Mouse (Mus musculus): ENCODE measurements at regions not wholly inside any gene's neighbourhood (a gene's known extent, or its start where the extent isn't known, plus 50 kb on each side); places are given as distances from the start of the nearest gene placed in this dataset.

GRCm38 (mm10) chr5:125979801-125980200 is 448.2 kb downstream of the Tmem132b start:
- TF ChIP-seq EP300 (IDR thresholded peaks at IDR 0.05; ENCODE audit: low read depth in 1 of 2, low read length in 2 of 2) (no peak), BHLHE40 (IDR thresholded peaks at IDR 0.05; ENCODE audit: borderline replicate concordance, low read depth, low read length) (no peak), CTCF (IDR thresholded peaks at IDR 0.05 in 2 of 3, conservative IDR thresholded peaks at IDR 0.05 in 1 of 3; ENCODE audit: control insufficient read depth in 1 of 3, insufficient read depth in 1 of 3, low read depth in 2 of 3, low read length in 3 of 3, poor library complexity in 1 of 3, severe bottlenecking in 1 of 3) (no peak), MAX (IDR thresholded peaks at IDR 0.05; ENCODE audit: low read length) (no peak), TCF12 (IDR thresholded peaks at IDR 0.05; ENCODE audit: low read depth, low read length) (no peak), POLR2A (IDR thresholded peaks at IDR 0.05; ENCODE audit: control insufficient read depth in 1 of 2, insufficient read depth in 1 of 2, low read depth in 1 of 2, low read length in 2 of 2, poor library complexity in 1 of 2) (no peak), NELFE (IDR thresholded peaks at IDR 0.05; ENCODE audit: low read depth, low read length) (no peak), MYC (IDR thresholded peaks at IDR 0.05; ENCODE audit: low read depth, low read length) (no peak)
